Mouse (Mus musculus): ENCODE results near the gene Cp. TPM values are rescaled to one million over a fixed set of nuclear protein-coding genes. Genes with fewer than 3 reads are reported as not detected.
"Not testable (repeated sequence)": the region's sequence is repeated elsewhere in the genome, so short reads cannot be mapped to it uniquely, and the experiment has no call there.

Gene Cp
- polyA plus RNA-seq, 1 experiment from 2014 or later: 5.2 TPM

DNA sequence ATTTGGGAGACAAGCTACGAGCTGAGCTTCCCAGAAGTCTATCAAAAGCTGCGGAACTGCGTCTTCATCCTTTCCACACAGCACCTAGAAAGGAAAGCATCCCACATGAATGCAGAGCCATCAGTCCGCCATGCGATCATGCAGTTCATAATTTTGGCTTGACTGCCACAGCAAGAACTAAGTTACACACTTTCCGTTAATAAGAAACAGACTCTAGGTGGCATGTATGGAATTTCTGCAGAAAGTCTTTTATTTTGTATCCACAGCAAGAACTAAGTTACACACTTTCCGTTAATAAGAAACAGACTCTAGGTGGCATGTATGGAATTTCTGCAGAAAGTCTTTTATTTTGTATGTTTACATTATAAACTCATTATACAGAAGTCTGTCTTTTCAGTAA, 54.1 kb downstream of the Cp start:
- DNase-seq (ENCODE audit: low spot score); H3K4me3 ChIP-seq (ENCODE audit: low read depth, low read length); H3K9me3 ChIP-seq (replicated peaks; ENCODE audit: control insufficient read depth, low read length); H3K4me1 ChIP-seq (ENCODE audit: control insufficient read depth, insufficient read depth, low read length); H3K4me2 ChIP-seq (ENCODE audit: low read length); H3K27me3 ChIP-seq (replicated peaks; ENCODE audit: control insufficient read depth, insufficient read depth, low read length); H3K9ac ChIP-seq (ENCODE audit: low read length); ATAC-seq; H3K27ac ChIP-seq (ENCODE audit: low read depth, low read length): not testable (repeated sequence)
- peaks cover 22% of the 10 kb centered on the region for H3K36me3 ChIP-seq (ENCODE audit: control insufficient read depth, insufficient read depth, low read length)
- 92% methylated on average over 7 of the region's 7 CpGs for WGBS

GRCm38 (mm10) chr3:20014454-20014853, 57.6 kb downstream of the Cp start:
- Histone ChIP-seq H3K9me3 (replicated peaks; ENCODE audit: control insufficient read depth, low read length) (no peaks in the 10 kb centered on the region), H3K27ac (ENCODE audit: low read depth, low read length) (no peak overlapping the region), H3K4me2 (ENCODE audit: low read length) (no peak overlapping the region), H3K9ac (ENCODE audit: low read length) (no peak overlapping the region), H3K27me3 (replicated peaks; ENCODE audit: control insufficient read depth, insufficient read depth, low read length) (no peaks in the 10 kb centered on the region), H3K4me1 (ENCODE audit: control insufficient read depth, insufficient read depth, low read length) (no peaks in the 10 kb centered on the region), H3K4me3 (ENCODE audit: low read depth, low read length) (no peak overlapping the region), H3K36me3 (ENCODE audit: control insufficient read depth, insufficient read depth, low read length) (peaks cover 34% of the 10 kb centered on the region)
- WGBS: 94% methylated on average over 2 of the region's 2 CpGs
- no peak for ATAC-seq
- DNase-seq (ENCODE audit: low spot score): no peak

GRCm38 (mm10) chr3:20018076-20018475, 61.2 kb downstream of the Cp start:
- no peak for ATAC-seq
- no peak overlapping the region for H3K9ac ChIP-seq (ENCODE audit: low read length)
- H3K4me3 ChIP-seq (ENCODE audit: low read depth, low read length): no peak overlapping the region
- H3K27ac ChIP-seq (ENCODE audit: low read depth, low read length): no peak overlapping the region
- no peaks in the 10 kb centered on the region for H3K27me3 ChIP-seq (replicated peaks; ENCODE audit: control insufficient read depth, insufficient read depth, low read length)
- no peaks in the 10 kb centered on the region for H3K9me3 ChIP-seq (replicated peaks; ENCODE audit: control insufficient read depth, low read length)
- no peak overlapping the region for H3K4me2 ChIP-seq (ENCODE audit: low read length)
- no peaks in the 10 kb centered on the region for H3K4me1 ChIP-seq (ENCODE audit: control insufficient read depth, insufficient read depth, low read length)
- 91% methylated on average over 8 of the region's 8 CpGs for WGBS
- DNase-seq (ENCODE audit: low spot score): no peak
- H3K36me3 ChIP-seq (ENCODE audit: control insufficient read depth, insufficient read depth, low read length): peaks cover 45% of the 10 kb centered on the region

DNA sequence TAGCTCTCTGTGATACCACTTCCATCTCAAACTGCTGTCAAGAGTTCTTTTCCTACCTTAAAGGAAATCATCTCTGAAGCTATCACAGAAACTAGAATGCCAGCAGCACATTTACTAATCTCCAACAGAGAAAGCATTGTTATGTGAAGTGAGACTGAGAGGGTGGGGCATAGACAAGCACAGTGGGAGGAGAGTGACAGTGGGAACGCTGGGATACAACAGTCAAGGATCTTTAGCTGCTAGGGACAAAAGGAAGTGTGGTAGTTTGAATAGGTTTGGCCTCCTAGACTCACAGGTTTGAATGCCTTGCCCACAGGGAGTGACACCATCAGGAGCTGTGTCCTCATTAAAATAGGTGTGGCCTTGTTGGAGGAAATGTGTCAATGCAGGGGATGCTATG, 67.0 kb downstream of the Cp start:
- no peak overlapping the region for H3K27ac ChIP-seq (ENCODE audit: low read depth, low read length)
- H3K36me3 ChIP-seq (ENCODE audit: control insufficient read depth, insufficient read depth, low read length): peaks cover 41% of the 10 kb centered on the region
- H3K27me3 ChIP-seq (replicated peaks; ENCODE audit: control insufficient read depth, insufficient read depth, low read length): no peaks in the 10 kb centered on the region
- H3K4me3 ChIP-seq (ENCODE audit: low read depth, low read length): no peak overlapping the region
- H3K9ac ChIP-seq (ENCODE audit: low read length): no peak overlapping the region
- ATAC-seq: no peak
- no peaks in the 10 kb centered on the region for H3K4me1 ChIP-seq (ENCODE audit: control insufficient read depth, insufficient read depth, low read length)
- 42% methylated on average over 1 of the region's 1 CpGs for WGBS
- no peak for DNase-seq (ENCODE audit: low spot score)
- H3K4me2 ChIP-seq (ENCODE audit: low read length): no peak overlapping the region
- H3K9me3 ChIP-seq (replicated peaks; ENCODE audit: control insufficient read depth, low read length): no peaks in the 10 kb centered on the region

DNA sequence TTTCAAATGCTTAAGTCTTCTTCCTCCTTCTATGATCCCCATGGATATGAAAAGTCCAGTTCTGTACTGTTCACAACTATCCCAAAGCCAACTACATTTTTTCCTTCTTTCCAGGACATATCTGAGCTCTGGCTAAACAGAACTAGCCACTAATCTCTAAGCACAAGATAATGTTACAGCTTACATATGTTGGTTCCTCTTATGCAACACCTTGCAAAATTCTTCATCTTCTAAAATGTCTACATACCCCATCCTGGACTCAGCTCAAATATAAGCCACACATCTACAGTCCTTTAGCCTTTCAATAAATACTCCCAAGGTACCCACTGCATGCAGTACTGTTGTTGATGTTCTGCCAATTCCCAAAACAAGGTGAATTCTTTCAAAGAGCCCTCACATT, 69.6 kb downstream of the Cp start:
- Histone ChIP-seq H3K9ac (ENCODE audit: low read length) (no peak overlapping the region), H3K4me2 (ENCODE audit: low read length) (no peak overlapping the region), H3K27ac (ENCODE audit: low read depth, low read length) (no peak overlapping the region), H3K27me3 (replicated peaks; ENCODE audit: control insufficient read depth, insufficient read depth, low read length) (no peaks in the 10 kb centered on the region), H3K4me1 (ENCODE audit: control insufficient read depth, insufficient read depth, low read length) (no peaks in the 10 kb centered on the region), H3K36me3 (ENCODE audit: control insufficient read depth, insufficient read depth, low read length) (peaks cover 32% of the 10 kb centered on the region), H3K9me3 (replicated peaks; ENCODE audit: control insufficient read depth, low read length) (no peaks in the 10 kb centered on the region), H3K4me3 (ENCODE audit: low read depth, low read length) (no peak overlapping the region)
- DNase-seq (ENCODE audit: low spot score) (no peak), ATAC-seq (no peak)

GRCm38 (mm10) chr3:20026996-20027689, 70.3 kb downstream of the Cp start:
- ATAC-seq (no peak), DNase-seq (ENCODE audit: low spot score) (no peak)
- WGBS: 94% methylated on average over 8 of the region's 8 CpGs
- Histone ChIP-seq H3K9ac (ENCODE audit: low read length) (no peak overlapping the region), H3K36me3 (ENCODE audit: control insufficient read depth, insufficient read depth, low read length) (peaks cover 32% of the 10 kb centered on the region), H3K27me3 (replicated peaks; ENCODE audit: control insufficient read depth, insufficient read depth, low read length) (no peaks in the 10 kb centered on the region), H3K4me1 (ENCODE audit: control insufficient read depth, insufficient read depth, low read length) (no peaks in the 10 kb centered on the region), H3K9me3 (replicated peaks; ENCODE audit: control insufficient read depth, low read length) (no peaks in the 10 kb centered on the region), H3K4me2 (ENCODE audit: low read length) (no peak overlapping the region), H3K27ac (ENCODE audit: low read depth, low read length) (no peak overlapping the region), H3K4me3 (ENCODE audit: low read depth, low read length) (no peak overlapping the region)

DNA sequence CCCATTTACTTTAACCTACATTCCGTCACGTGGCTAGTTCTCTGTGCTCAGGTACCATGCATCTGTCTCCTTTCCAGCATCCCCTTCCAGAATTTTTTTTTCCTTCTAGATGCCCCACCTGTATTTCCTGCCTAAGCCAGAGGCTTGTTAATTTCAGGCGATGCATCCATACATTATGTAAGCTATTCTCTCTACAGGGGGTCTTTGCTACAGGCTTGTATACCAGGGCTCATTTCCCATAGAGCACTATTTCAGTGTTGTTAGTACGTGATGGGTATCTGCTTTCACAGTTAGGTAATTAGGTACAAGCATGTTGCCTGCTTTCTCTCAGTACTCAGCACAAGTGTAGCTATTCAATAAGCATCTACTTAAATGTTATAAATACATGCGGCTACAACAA, 70.9 kb downstream of the Cp start:
- H3K4me2 ChIP-seq (ENCODE audit: low read length): no peak overlapping the region
- H3K4me3 ChIP-seq (ENCODE audit: low read depth, low read length): no peak overlapping the region
- H3K27ac ChIP-seq (ENCODE audit: low read depth, low read length): no peak overlapping the region
- peaks cover 26% of the 10 kb centered on the region for H3K36me3 ChIP-seq (ENCODE audit: control insufficient read depth, insufficient read depth, low read length)
- DNase-seq (ENCODE audit: low spot score) (no peak), ATAC-seq (no peak)
- no peaks in the 10 kb centered on the region for H3K9me3 ChIP-seq (replicated peaks; ENCODE audit: control insufficient read depth, low read length)
- H3K9ac ChIP-seq (ENCODE audit: low read length): no peak overlapping the region
- 88% methylated on average over 5 of the region's 5 CpGs for WGBS
- H3K27me3 ChIP-seq (replicated peaks; ENCODE audit: control insufficient read depth, insufficient read depth, low read length): no peaks in the 10 kb centered on the region
- H3K4me1 ChIP-seq (ENCODE audit: control insufficient read depth, insufficient read depth, low read length): no peaks in the 10 kb centered on the region

DNA sequence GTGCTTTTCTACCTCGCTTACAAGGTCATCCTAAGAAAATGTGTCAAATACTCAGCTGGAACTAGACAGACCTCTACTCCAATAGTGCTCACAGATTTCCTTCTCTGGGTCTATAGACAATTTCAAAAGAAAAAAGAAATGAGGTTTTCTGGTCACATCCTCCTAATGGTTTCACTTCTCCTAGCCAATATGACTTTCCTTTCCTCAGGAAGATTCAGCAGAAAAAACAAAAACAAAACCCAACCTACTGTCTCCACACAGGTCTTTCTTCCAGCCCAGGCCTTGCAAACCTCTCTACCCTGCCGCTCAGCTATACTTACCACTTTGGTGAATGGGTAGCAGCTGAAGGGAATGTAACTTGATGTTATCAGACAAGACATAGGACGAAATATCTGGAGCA, 71.8 kb downstream of the Cp start:
- no peak overlapping the region for H3K4me3 ChIP-seq (ENCODE audit: low read depth, low read length)
- no peak overlapping the region for H3K27ac ChIP-seq (ENCODE audit: low read depth, low read length)
- H3K27me3 ChIP-seq (replicated peaks; ENCODE audit: control insufficient read depth, insufficient read depth, low read length): no peaks in the 10 kb centered on the region
- H3K9me3 ChIP-seq (replicated peaks; ENCODE audit: control insufficient read depth, low read length): no peaks in the 10 kb centered on the region
- 94% methylated on average over 3 of the region's 3 CpGs for WGBS
- H3K9ac ChIP-seq (ENCODE audit: low read length): no peak overlapping the region
- no peak overlapping the region for H3K4me2 ChIP-seq (ENCODE audit: low read length)
- ATAC-seq: no peak
- H3K36me3 ChIP-seq (ENCODE audit: control insufficient read depth, insufficient read depth, low read length): peaks cover 19% of the 10 kb centered on the region
- H3K4me1 ChIP-seq (ENCODE audit: control insufficient read depth, insufficient read depth, low read length): 0 out of 2 replicates have a peak, but pooled peaks cover under 1% of the 10 kb centered on the region
- DNase-seq (ENCODE audit: low spot score): no peak

DNA sequence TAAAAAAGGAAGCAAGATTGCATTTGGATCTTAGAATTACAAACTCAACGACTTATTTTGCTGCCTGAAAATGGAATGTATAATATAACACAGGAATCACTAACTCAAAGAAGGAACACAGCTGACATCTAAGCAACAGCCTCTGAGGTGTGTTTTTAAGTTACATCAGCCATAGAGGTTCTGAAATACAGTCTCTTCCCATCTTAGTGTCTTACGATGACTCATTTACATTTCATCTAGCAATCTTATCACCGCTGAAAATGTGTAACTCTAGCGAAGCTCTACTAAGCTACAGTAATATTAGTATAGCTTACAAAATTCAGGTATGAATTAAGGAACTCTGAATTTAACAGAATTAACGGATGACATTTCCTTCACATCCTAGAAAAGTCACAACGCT, 74.0 kb downstream of the Cp start:
- no peaks in the 10 kb centered on the region for H3K9me3 ChIP-seq (replicated peaks; ENCODE audit: control insufficient read depth, low read length)
- WGBS: 95% methylated on average over 6 of the region's 6 CpGs
- no peak for ATAC-seq
- H3K4me3 ChIP-seq (ENCODE audit: low read depth, low read length): no peak overlapping the region
- peaks cover 10% of the 10 kb centered on the region; the same call in 1 of the 2 replicates for H3K4me1 ChIP-seq (ENCODE audit: control insufficient read depth, insufficient read depth, low read length)
- H3K27me3 ChIP-seq (replicated peaks; ENCODE audit: control insufficient read depth, insufficient read depth, low read length): no peaks in the 10 kb centered on the region
- H3K36me3 ChIP-seq (ENCODE audit: control insufficient read depth, insufficient read depth, low read length): no peaks in the 10 kb centered on the region; the same call in none of the 2 replicates
- no peak overlapping the region for H3K9ac ChIP-seq (ENCODE audit: low read length)
- no peak for DNase-seq (ENCODE audit: low spot score)
- H3K4me2 ChIP-seq (ENCODE audit: low read length): no peak overlapping the region
- H3K27ac ChIP-seq (ENCODE audit: low read depth, low read length): no peak overlapping the region

All from forebrain, embryonic 14.5 days (tissue).